Mouse (Mus musculus) heart, postnatal 0 days (tissue): ENCODE results near the gene Zkscan7.

Experiments used
- CTCF ChIP-seq: IDR thresholded peaks from 2 replicates; pipeline ENCODE4 v1.5.1; 2016; ENCODE audit warnings: antibody characterized with exemption, control low read depth, low read depth
- EP300 ChIP-seq: IDR thresholded peaks from 2 replicates; pipeline ENCODE4 v1.6.1; 2016; ENCODE audit warnings: antibody characterized with exemption, low read depth

GRCm38 (mm10) chr9:122902717-122903535 lies 17.4 kb downstream of the Zkscan7 start:
- TF ChIP-seq CTCF: no peak
- no peak for TF ChIP-seq EP300
